Mouse (Mus musculus): ENCODE data around the gene Dyx1c1. TPM values are rescaled to one million over a fixed set of nuclear protein-coding genes. Genes with fewer than 3 reads are reported as not detected.

The Dyx1c1 gene
- polyA plus RNA-seq, 1 experiment from 2014 or later: 2.9 TPM

- H3K36me3 ChIP-seq (replicated peaks; ENCODE audit: control insufficient read depth, insufficient read depth): peaks cover 69% of the 10 kb centered on the region
- H3K9me3 ChIP-seq (ENCODE audit: control insufficient read depth, low read length): no peaks in the 10 kb centered on the region
- no peak overlapping the region for H3K4me2 ChIP-seq (replicated peaks)
- WGBS: 94% methylated on average over 3 of the region's 3 CpGs
- H3K9ac ChIP-seq: no peak overlapping the region
- no peak overlapping the region for H3K4me3 ChIP-seq (replicated peaks; ENCODE audit: low read length)
- no peak overlapping the region for H3K27ac ChIP-seq
- DNase-seq (ENCODE audit: low spot score): no peak
- ATAC-seq (ENCODE audit: low FRiP score): no peak
- no peaks in the 10 kb centered on the region for H3K27me3 ChIP-seq (ENCODE audit: control insufficient read depth, insufficient read depth, low read length)
- no peaks in the 10 kb centered on the region for H3K4me1 ChIP-seq (replicated peaks; ENCODE audit: control insufficient read depth, insufficient read depth, low read length)
These were observed 47.6 kb downstream of the Dyx1c1 start for GRCm38 (mm10) chr9:73006175-73006574.

DNA sequence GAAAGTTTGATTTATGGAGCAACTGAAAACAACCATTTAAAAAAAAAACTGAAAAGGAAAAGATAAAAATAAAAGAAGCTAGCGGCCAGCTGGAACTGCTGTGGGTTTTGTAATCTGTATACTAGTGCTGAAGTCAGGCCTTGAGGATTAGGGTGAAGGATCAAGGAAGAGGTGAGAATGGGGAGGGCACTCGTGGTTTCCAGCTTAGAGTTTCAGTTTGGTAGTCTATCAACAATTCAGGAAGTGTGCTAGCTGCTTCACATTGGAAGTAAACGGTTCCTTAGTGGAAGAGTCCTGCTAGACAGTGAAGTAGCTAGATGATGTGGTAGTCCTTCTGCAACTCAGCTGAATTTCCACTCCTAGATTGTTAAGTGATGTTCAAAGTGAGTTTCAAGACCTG, 49.8 kb downstream of the Dyx1c1 start:
- H3K27me3 ChIP-seq (ENCODE audit: control insufficient read depth, insufficient read depth, low read length): no peaks in the 10 kb centered on the region
- peaks cover 77% of the 10 kb centered on the region for H3K36me3 ChIP-seq (replicated peaks; ENCODE audit: control insufficient read depth, insufficient read depth)
- H3K9ac ChIP-seq: no peak overlapping the region
- no peak overlapping the region for H3K27ac ChIP-seq
- 81% methylated on average over 3 of the region's 3 CpGs for WGBS
- no peaks in the 10 kb centered on the region for H3K9me3 ChIP-seq (ENCODE audit: control insufficient read depth, low read length)
- no peaks in the 10 kb centered on the region for H3K4me1 ChIP-seq (replicated peaks; ENCODE audit: control insufficient read depth, insufficient read depth, low read length)
- no peak for DNase-seq (ENCODE audit: low spot score)
- no peak for ATAC-seq (ENCODE audit: low FRiP score)
- no peak overlapping the region for H3K4me3 ChIP-seq (replicated peaks; ENCODE audit: low read length)
- H3K4me2 ChIP-seq (replicated peaks): no peak overlapping the region

DNA sequence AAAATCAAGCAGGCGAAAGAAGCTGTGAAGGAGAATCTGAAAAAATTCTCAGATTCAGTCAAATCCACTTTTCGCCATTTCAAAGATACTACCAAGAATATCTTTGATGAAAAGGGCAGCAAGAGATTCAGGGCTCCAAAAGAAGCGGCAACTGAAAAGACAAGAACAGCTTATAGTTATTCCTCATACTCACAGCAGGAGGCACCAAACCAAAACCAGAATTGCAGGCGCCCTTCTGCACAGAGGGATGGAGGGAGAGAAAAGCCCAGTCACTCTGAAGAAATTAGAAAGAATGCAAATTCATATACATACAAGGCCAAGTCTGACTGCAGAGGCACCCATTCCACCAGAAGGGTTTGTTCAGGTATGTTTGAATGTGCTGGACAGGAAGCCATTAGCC, 54.0 kb downstream of the Dyx1c1 start:
- WGBS: 90% methylated on average over 4 of the region's 4 CpGs
- Histone ChIP-seq H3K9ac (no peak overlapping the region), H3K9me3 (ENCODE audit: control insufficient read depth, low read length) (no peaks in the 10 kb centered on the region), H3K27me3 (ENCODE audit: control insufficient read depth, insufficient read depth, low read length) (no peaks in the 10 kb centered on the region), H3K27ac (no peak overlapping the region), H3K36me3 (replicated peaks; ENCODE audit: control insufficient read depth, insufficient read depth) (peaks cover 87% of the 10 kb centered on the region), H3K4me3 (replicated peaks; ENCODE audit: low read length) (no peak overlapping the region), H3K4me2 (replicated peaks) (no peak overlapping the region), H3K4me1 (replicated peaks; ENCODE audit: control insufficient read depth, insufficient read depth, low read length) (no peaks in the 10 kb centered on the region)
- ATAC-seq (ENCODE audit: low FRiP score): no peak
- no peak for DNase-seq (ENCODE audit: low spot score)

GRCm38 (mm10) chr9:73014724-73015123, 56.1 kb downstream of the Dyx1c1 start:
- Histone ChIP-seq H3K9ac (no peak overlapping the region), H3K27me3 (ENCODE audit: control insufficient read depth, insufficient read depth, low read length) (no peaks in the 10 kb centered on the region), H3K27ac (no peak overlapping the region), H3K36me3 (replicated peaks; ENCODE audit: control insufficient read depth, insufficient read depth) (peaks cover 98% of the 10 kb centered on the region), H3K9me3 (ENCODE audit: control insufficient read depth, low read length) (no peaks in the 10 kb centered on the region), H3K4me1 (replicated peaks; ENCODE audit: control insufficient read depth, insufficient read depth, low read length) (no peaks in the 10 kb centered on the region), H3K4me3 (replicated peaks; ENCODE audit: low read length) (no peak overlapping the region), H3K4me2 (replicated peaks) (no peak overlapping the region)
- ATAC-seq (ENCODE audit: low FRiP score) (no peak), DNase-seq (ENCODE audit: low spot score) (no peak)
- WGBS: 93% methylated on average over 13 of the region's 13 CpGs

DNA sequence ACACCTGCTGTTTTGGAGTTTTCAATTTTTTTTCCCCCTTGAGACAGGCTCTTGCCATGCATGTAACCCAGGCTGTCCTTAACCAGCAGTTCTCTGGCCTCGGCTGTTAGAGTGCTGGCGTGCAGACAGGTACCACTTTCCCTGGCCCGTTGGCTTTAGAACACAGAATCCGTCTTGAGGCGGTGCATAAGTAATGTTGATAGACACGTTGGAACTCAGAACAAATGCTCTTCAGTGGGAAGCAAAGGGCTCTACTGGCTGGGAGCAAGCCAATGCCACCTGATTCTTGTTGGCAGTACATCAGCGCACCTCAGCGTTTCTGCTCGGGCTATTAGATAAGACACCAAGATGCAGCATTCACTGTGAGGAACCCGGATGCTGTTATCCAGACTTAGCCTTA, 61.3 kb downstream of the Dyx1c1 start:
- Histone ChIP-seq H3K9ac (no peak overlapping the region), H3K9me3 (ENCODE audit: control insufficient read depth, low read length) (no peaks in the 10 kb centered on the region), H3K27me3 (ENCODE audit: control insufficient read depth, insufficient read depth, low read length) (no peaks in the 10 kb centered on the region), H3K4me1 (replicated peaks; ENCODE audit: control insufficient read depth, insufficient read depth, low read length) (no peaks in the 10 kb centered on the region), H3K4me2 (replicated peaks) (no peak overlapping the region), H3K4me3 (replicated peaks; ENCODE audit: low read length) (no peak overlapping the region), H3K36me3 (replicated peaks; ENCODE audit: control insufficient read depth, insufficient read depth) (peaks cover 85% of the 10 kb centered on the region), H3K27ac (no peak overlapping the region)
- ATAC-seq (ENCODE audit: low FRiP score): no peak
- no peak for DNase-seq (ENCODE audit: low spot score)
- 93% methylated on average over 10 of the region's 10 CpGs for WGBS

- H3K36me3 ChIP-seq (replicated peaks; ENCODE audit: control insufficient read depth, insufficient read depth): peaks cover 81% of the 10 kb centered on the region
- no peaks in the 10 kb centered on the region for H3K27me3 ChIP-seq (ENCODE audit: control insufficient read depth, insufficient read depth, low read length)
- DNase-seq (ENCODE audit: low spot score): no peak
- H3K9ac ChIP-seq: no peak overlapping the region
- H3K4me3 ChIP-seq (replicated peaks; ENCODE audit: low read length): no peak overlapping the region
- no peak overlapping the region for H3K4me2 ChIP-seq (replicated peaks)
- 96% methylated on average over 5 of the region's 5 CpGs for WGBS
- no peak for ATAC-seq (ENCODE audit: low FRiP score)
- no peaks in the 10 kb centered on the region for H3K9me3 ChIP-seq (ENCODE audit: control insufficient read depth, low read length)
- no peaks in the 10 kb centered on the region for H3K4me1 ChIP-seq (replicated peaks; ENCODE audit: control insufficient read depth, insufficient read depth, low read length)
- H3K27ac ChIP-seq: no peak overlapping the region
These were observed 62.0 kb downstream of the Dyx1c1 start for GRCm38 (mm10) chr9:73020566-73021097.

Small RNA genes within 50 kb of the gene (microRNA-seq; reads per million reads assigned to microRNA genes)
- not detected for gene Gm27353

Other genes starting within 250 kb of the Dyx1c1 start
- gene Prtg, start 151.9 kb upstream of the Dyx1c1 start, polyA plus RNA-seq (2014; fragmentation: Nextera tagmentation; extraction: Ambion mirVana): 0.82 and 0.98 TPM in 2 replicates
- 18.1 and 18.3 TPM in 2 replicates for gene Pygo1, start 33.1 kb upstream of the Dyx1c1 start, polyA plus RNA-seq (2014; fragmentation: Nextera tagmentation; extraction: Ambion mirVana)
- 0.31 TPM in 1 of 2 replicates, not detected in the other for gene Gm44503, start 67 bp downstream of the Dyx1c1 start, polyA plus RNA-seq (2014; fragmentation: Nextera tagmentation; extraction: Ambion mirVana)
- gene Ccpg1os, start 26.6 kb downstream of the Dyx1c1 start, polyA plus RNA-seq (2014; fragmentation: Nextera tagmentation; extraction: Ambion mirVana): 27.1 TPM in 2 replicates
- gene Ccpg1, start 26.6 kb downstream of the Dyx1c1 start, polyA plus RNA-seq (2014; fragmentation: Nextera tagmentation; extraction: Ambion mirVana): 42.3 and 49.7 TPM in 2 replicates
- gene Pigb, start 81.6 kb downstream of the Dyx1c1 start, polyA plus RNA-seq (2014; fragmentation: Nextera tagmentation; extraction: Ambion mirVana): 13.2 and 21.0 TPM in 2 replicates
- 1.0 and 1.1 TPM in 2 replicates for gene Rab27a, start 86.1 kb downstream of the Dyx1c1 start, polyA plus RNA-seq (2014; fragmentation: Nextera tagmentation; extraction: Ambion mirVana)
- 0.21 TPM in 1 of 2 replicates, not detected in the other for gene Khdc3, start 143.1 kb downstream of the Dyx1c1 start, polyA plus RNA-seq (2014; fragmentation: Nextera tagmentation; extraction: Ambion mirVana)
- gene Gm20509, start 143.7 kb downstream of the Dyx1c1 start, polyA plus RNA-seq (2014; fragmentation: Nextera tagmentation; extraction: Ambion mirVana): not detected in 2 replicates
- 104 and 108 TPM in 2 replicates for gene Rsl24d1, start 154.6 kb downstream of the Dyx1c1 start, polyA plus RNA-seq (2014; fragmentation: Nextera tagmentation; extraction: Ambion mirVana)